ENCODE assay signal across 8 mouse cellular contexts in genomic region chrX:168795859-168796848, GRCm38 (mm10). TPM values are rescaled to one million over a fixed set of nuclear protein-coding genes. Genes with fewer than 3 reads are reported as not detected.
DNase-seq lines count a peak whose midpoint lies in the region; ATAC-seq and TF ChIP-seq lines count a peak whose summit lies in the region.

No protein-coding gene starts in this region.

- H3K9me3 ChIP-seq in intestine, embryonic 15.5 days: no peaks in the 10 kb centered on the region
- no peaks in the 10 kb centered on the region for H3K9me3 ChIP-seq in lung, postnatal 0 days (ENCODE audit: low read length)
- no peaks in the 10 kb centered on the region for H3K9me3 ChIP-seq in stomach, embryonic 15.5 days

- peak; percentile 3 to 11 for DNase-seq in layer of hippocampus, postnatal 10 days (ENCODE audit: low spot score in 2 of 2)
- no peak for DNase-seq in layer of hippocampus, adult 9-10 months (ENCODE audit: low spot score)
- peak; percentile 7 for DNase-seq in gastrocnemius, postnatal 25 days
- DNase-seq in lung, postnatal 0 days (ENCODE audit: low spot score): peak; percentile 8
- DNase-seq in layer of hippocampus, adult 9-11 months: no peak

- peak; percentile 51; the same call in 1 of the 2 replicates for ATAC-seq in intestine, embryonic 15.5 days
- no peak for ATAC-seq in lung, postnatal 0 days
- no peak for ATAC-seq in stomach, embryonic 15.5 days (ENCODE audit: insufficient read depth, low FRiP score, low read depth)

- peak overlapping the region; percentile 85 for H3K4me2 ChIP-seq in intestine, embryonic 15.5 days (replicated peaks)
- H3K4me2 ChIP-seq in lung, postnatal 0 days (replicated peaks; ENCODE audit: low read depth, low read length): peak overlapping the region; percentile 65
- peak overlapping the region; percentile 83 for H3K4me2 ChIP-seq in stomach, embryonic 15.5 days

- peaks cover 25% of the 10 kb centered on the region for H3K27me3 ChIP-seq in intestine, embryonic 15.5 days (replicated peaks)
- H3K27me3 ChIP-seq in lung, postnatal 0 days (replicated peaks; ENCODE audit: insufficient read depth, low read length): no peaks in the 10 kb centered on the region
- H3K27me3 ChIP-seq in stomach, embryonic 15.5 days (replicated peaks): peaks cover 13% of the 10 kb centered on the region

- WGBS in bone marrow, adult 2 months: 16% methylated on average over 55 of the region's 55 CpGs
- WGBS in intestine, embryonic 15.5 days: 17% methylated on average over 55 of the region's 55 CpGs
- WGBS in lung, postnatal 0 days: 14% methylated on average over 49 of the region's 55 CpGs
- WGBS in stomach, embryonic 15.5 days: 18% methylated on average over 55 of the region's 55 CpGs

- H3K4me3 ChIP-seq in bone marrow, adult 2 months (replicated peaks; ENCODE audit: control insufficient read depth, low read depth, low read length): peak overlapping the region; percentile 16
- H3K4me3 ChIP-seq in intestine, embryonic 15.5 days (replicated peaks): peak overlapping the region; percentile 41
- H3K4me3 ChIP-seq in lung, postnatal 0 days (ENCODE audit: low read depth, low read length): peak overlapping the region; percentile 38
- peak overlapping the region; percentile 44 for H3K4me3 ChIP-seq in stomach, embryonic 15.5 days (replicated peaks)

- peak overlapping the region; percentile 32 for H3K9ac ChIP-seq in intestine, embryonic 15.5 days
- H3K9ac ChIP-seq in lung, postnatal 0 days (replicated peaks; ENCODE audit: low read depth): 0 out of 2 replicates have a peak overlapping the region, but pooled peaks have one; percentile 16
- 0 out of 2 replicates have a peak overlapping the region, but pooled peaks have one; percentile 6 for H3K9ac ChIP-seq in stomach, embryonic 15.5 days

- no peak overlapping the region for H3K27ac ChIP-seq in bone marrow, adult 2 months (ENCODE audit: control insufficient read depth, insufficient read depth, low read depth, low read length, poor library complexity)
- H3K27ac ChIP-seq in intestine, embryonic 15.5 days: no peak overlapping the region
- H3K27ac ChIP-seq in lung, postnatal 0 days (ENCODE audit: low read length): no peak overlapping the region
- no peak overlapping the region for H3K27ac ChIP-seq in stomach, embryonic 15.5 days

- TF ChIP-seq POLR2A in bone marrow, adult 2 months (IDR thresholded peaks at IDR 0.05; ENCODE audit: borderline replicate concordance, control insufficient read depth, low read depth, low read length): no peak

- no peak for TF ChIP-seq EP300 in lung, postnatal 0 days (IDR thresholded peaks at IDR 0.05)

- TF ChIP-seq CTCF in bone marrow, adult 2 months (IDR thresholded peaks at IDR 0.05; ENCODE audit: control insufficient read depth, insufficient read depth, low read length): no peak
- TF ChIP-seq CTCF in lung, postnatal 0 days (IDR thresholded peaks at IDR 0.05): no peak

- H3K36me3 ChIP-seq in intestine, embryonic 15.5 days: no peaks in the 10 kb centered on the region
- no peaks in the 10 kb centered on the region for H3K36me3 ChIP-seq in lung, postnatal 0 days (ENCODE audit: insufficient read depth, low read length)
- no peaks in the 10 kb centered on the region for H3K36me3 ChIP-seq in stomach, embryonic 15.5 days

- H3K4me1 ChIP-seq in bone marrow, adult 2 months (ENCODE audit: control insufficient read depth, insufficient read depth, low read length): no peaks in the 10 kb centered on the region
- H3K4me1 ChIP-seq in intestine, embryonic 15.5 days (replicated peaks): no peaks in the 10 kb centered on the region
- no peaks in the 10 kb centered on the region for H3K4me1 ChIP-seq in lung, postnatal 0 days (ENCODE audit: insufficient read depth, low read depth, low read length)
- H3K4me1 ChIP-seq in stomach, embryonic 15.5 days: no peaks in the 10 kb centered on the region

RNA-seq across cellular contexts. Expression of gene Arhgap6, which starts 1.3 kb away (rescaled TPM):
- total RNA-seq in layer of hippocampus, postnatal 10 days (2021): 1 to 10 TPM; 1.8 to 2.6 TPM
- polyA plus RNA-seq in bone marrow, adult 2 months (2011; ENCODE audit: insufficient read depth, insufficient read length, low replicate concordance, missing spikeins): 3.4 and 8.3 TPM in 2 replicates
- 1 to 10 TPM; 2.6 to 2.8 TPM for total RNA-seq in gastrocnemius, postnatal 25 days (2021)
- polyA plus RNA-seq in intestine, embryonic 15.5 days (2015; fragmentation: Nextera tagmentation; extraction: Ambion mirVana): 5.3 and 5.6 TPM in 2 replicates
- polyA plus RNA-seq in lung, postnatal 0 days (2015; fragmentation: Nextera tagmentation; extraction: Ambion mirVana): 11.1 and 12.1 TPM in 2 replicates
- 7.5 and 8.5 TPM in 2 replicates for polyA plus RNA-seq in stomach, embryonic 15.5 days (2015; fragmentation: Nextera tagmentation; extraction: Ambion mirVana)

Comparison
In these comparisons a context has a peak if more than half of its experiments do, and no peak if none do; other contexts are left out.
1. DNase-seq: peak in layer of hippocampus, postnatal 10 days (2 of 2), gastrocnemius, postnatal 25 days (single experiment) and lung, postnatal 0 days (single experiment); none in layer of hippocampus, adult 9-10 months (single experiment) and layer of hippocampus, adult 9-11 months (single experiment).
2. Peak in every context shown above with its lines, with median percentiles within 50 percentile points of each other: H3K4me3 ChIP-seq, H3K4me2 ChIP-seq and H3K9ac ChIP-seq.